Mouse (Mus musculus): Measurements from ENCODE around the gene Pa2g4. TPM values are rescaled to one million over a fixed set of nuclear protein-coding genes. Genes with fewer than 3 reads are reported as not detected.
"Not testable (repeated sequence)": the region's sequence is repeated elsewhere in the genome, so short reads cannot be mapped to it uniquely, and the experiment has no call there.

Pa2g4 gene
- 69.2 and 73.5 TPM in 2 replicates for polyA plus RNA-seq (2012; rRNA removed)

DNA sequence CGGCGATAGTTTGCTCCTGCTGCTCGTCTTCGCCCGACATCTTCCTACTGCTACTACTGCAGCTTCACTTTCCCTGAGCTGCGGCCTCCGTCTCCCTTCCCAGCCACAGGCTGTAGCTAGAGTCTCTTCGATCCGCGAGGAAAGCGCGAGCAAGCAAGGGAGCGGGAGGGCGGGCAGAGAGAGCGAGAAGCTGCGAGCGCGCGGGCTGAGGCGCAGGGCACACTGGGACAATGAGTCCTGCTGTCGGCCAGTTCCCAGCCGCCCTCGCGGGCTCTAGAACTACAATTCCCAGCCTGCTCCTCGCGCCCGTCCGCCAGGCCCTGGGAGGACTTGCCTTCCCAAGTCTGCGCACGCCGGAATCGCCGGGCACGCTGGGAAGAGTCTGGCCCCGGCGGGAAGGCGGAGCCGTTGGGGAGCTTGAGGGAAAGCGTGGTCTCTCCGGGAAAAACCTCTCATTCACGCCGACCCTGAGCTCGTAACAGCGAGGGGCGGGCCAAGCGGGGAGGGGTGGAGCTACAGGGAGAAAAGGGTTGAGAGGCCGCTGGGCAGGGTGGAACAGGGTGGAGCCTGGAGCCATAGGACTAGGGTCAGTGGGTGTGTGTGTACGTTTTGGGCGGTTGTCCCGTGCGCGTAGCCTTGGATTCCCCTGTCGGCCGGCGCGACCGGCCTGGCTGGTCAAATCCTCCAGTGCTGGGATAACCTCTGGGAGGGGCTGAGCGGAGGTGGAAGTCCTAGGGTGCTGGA lies at the start of gene Pa2g4:
Pa2g4 (minus strand) TSS at position 200 of the 744 bp plus-strand sequence.
- no peaks in the 10 kb centered on the region; the same call in none of the 2 replicates for H3K4me1 ChIP-seq (ENCODE audit: control insufficient read depth, insufficient read depth, low read length)
- DNase-seq = peak; percentile 98 to 99
- no peaks in the 10 kb centered on the region for H3K27me3 ChIP-seq (ENCODE audit: control insufficient read depth, insufficient read depth, low read length)
- H3K27ac ChIP-seq (ENCODE audit: insufficient read depth, low read length) = peak within 1 kb of the TSS; percentile 17
- peak within 1 kb of the TSS; percentile 81 for H3K4me3 ChIP-seq (replicated peaks; ENCODE audit: insufficient read depth, low read depth, low read length)
- WGBS = under 1% methylated on average over 58 of the region's 58 CpGs
- peak; percentile 76; the same call in 1 of the 2 replicates for TF ChIP-seq POLR2A (IDR thresholded peaks at IDR 0.05; ENCODE audit: borderline replicate concordance, insufficient read depth, low read length)
- no peak for TF ChIP-seq CTCF (IDR thresholded peaks at IDR 0.05; ENCODE audit: borderline replicate concordance, insufficient read depth, low read depth, low read length)

GRCm38 (mm10) chr10:128614934-128615333 lies 49.1 kb upstream of the Pa2g4 start:
- no peak for DNase-seq
- 51% methylated on average over 3 of the region's 3 CpGs for WGBS
- TF ChIP-seq CTCF (IDR thresholded peaks at IDR 0.05; ENCODE audit: borderline replicate concordance, insufficient read depth, low read depth, low read length) (no peak), POLR2A (IDR thresholded peaks at IDR 0.05; ENCODE audit: borderline replicate concordance, insufficient read depth, low read length) (no peak)
- no peak overlapping the region for H3K4me3 ChIP-seq (replicated peaks; ENCODE audit: insufficient read depth, low read depth, low read length)
- H3K27ac ChIP-seq (ENCODE audit: insufficient read depth, low read length) = no peak overlapping the region
- no peaks in the 10 kb centered on the region for H3K4me1 ChIP-seq (ENCODE audit: control insufficient read depth, insufficient read depth, low read length)
- H3K27me3 ChIP-seq (ENCODE audit: control insufficient read depth, insufficient read depth, low read length) = no peaks in the 10 kb centered on the region

DNA sequence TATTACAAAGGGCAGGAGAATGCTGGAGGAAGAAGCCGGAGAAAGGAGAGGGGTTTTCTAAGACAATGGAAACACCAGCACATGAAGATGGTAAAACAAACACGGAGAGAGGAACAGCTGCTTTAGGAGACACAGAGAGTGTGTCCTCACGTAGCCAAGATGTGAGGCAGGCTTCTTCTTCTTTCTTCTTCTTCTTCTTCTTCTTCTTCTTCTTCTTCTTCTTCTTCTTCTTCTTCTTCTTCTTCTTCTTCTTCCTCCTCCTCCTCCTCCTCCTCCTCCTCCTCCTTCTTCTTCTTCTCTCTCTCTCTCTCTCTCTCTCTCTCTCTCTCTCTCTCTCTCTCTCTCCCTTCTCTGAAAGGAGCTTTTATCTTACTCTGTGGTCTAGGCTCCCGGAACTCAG lies 48.0 kb upstream of the Pa2g4 start:
- not testable (repeated sequence) for DNase-seq; H3K27me3 ChIP-seq (ENCODE audit: control insufficient read depth, insufficient read depth, low read length); H3K27ac ChIP-seq (ENCODE audit: insufficient read depth, low read length); H3K4me3 ChIP-seq (replicated peaks; ENCODE audit: insufficient read depth, low read depth, low read length); H3K4me1 ChIP-seq (ENCODE audit: control insufficient read depth, insufficient read depth, low read length)
- WGBS = 66% methylated on average over 4 of the region's 4 CpGs

DNA sequence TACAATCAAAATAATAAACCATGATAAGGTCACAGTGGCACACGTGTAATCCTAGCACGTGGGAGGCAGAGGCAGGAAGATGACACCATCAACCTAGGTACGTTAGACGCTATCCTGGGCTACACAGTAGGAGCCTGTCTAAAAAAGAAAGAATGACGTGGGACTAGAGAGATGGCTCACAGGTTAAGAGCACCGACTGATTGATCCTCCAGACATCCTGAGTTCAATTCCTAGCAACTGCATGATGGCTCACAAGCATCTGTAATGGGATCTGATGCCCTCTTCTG lies 47.3 kb upstream of the Pa2g4 start:
- H3K4me3 ChIP-seq (replicated peaks; ENCODE audit: insufficient read depth, low read depth, low read length) = no peak overlapping the region
- H3K27me3 ChIP-seq (ENCODE audit: control insufficient read depth, insufficient read depth, low read length) = no peaks in the 10 kb centered on the region
- H3K4me1 ChIP-seq (ENCODE audit: control insufficient read depth, insufficient read depth, low read length) = no peaks in the 10 kb centered on the region
- no peak for DNase-seq
- H3K27ac ChIP-seq (ENCODE audit: insufficient read depth, low read length) = no peak overlapping the region
- TF ChIP-seq CTCF (IDR thresholded peaks at IDR 0.05; ENCODE audit: borderline replicate concordance, insufficient read depth, low read depth, low read length) (no peak), POLR2A (IDR thresholded peaks at IDR 0.05; ENCODE audit: borderline replicate concordance, insufficient read depth, low read length) (no peak)
- WGBS = 24% methylated on average over 6 of the region's 6 CpGs

DNA sequence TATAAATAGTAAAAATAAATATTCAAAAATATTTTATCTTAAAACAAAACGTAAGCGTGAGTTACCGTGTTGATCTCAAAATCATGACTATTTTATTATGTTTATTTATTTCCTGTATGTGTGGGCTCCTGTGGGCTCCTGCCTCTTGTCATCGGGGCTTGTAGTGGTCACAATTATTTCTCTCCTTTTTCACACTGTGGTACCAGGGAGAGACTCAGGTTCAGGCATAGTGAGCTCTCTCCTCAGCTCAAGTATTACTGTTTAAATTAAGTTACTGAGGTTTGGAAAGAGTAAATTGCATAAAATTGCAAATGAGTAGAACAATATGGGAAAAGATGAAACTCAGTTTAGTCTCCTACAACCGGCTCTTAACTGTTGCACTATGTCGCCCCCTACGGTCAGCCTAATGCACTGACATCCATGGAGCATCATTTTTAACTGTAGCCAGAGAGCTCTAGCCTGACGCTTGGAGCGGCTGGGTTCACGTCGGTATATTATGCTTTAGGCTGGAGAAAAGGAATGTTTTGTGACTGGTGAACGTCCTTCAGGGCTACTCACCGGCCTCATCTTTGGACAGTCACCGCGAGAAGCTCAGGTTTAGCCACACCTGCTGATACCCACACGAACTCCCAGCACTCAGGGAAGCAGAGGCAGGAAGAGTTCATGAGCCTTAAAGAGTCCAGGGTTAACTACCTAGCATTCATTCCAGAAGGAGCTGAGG lies 46.8 kb upstream of the Pa2g4 start:
- Histone ChIP-seq H3K4me1 (ENCODE audit: control insufficient read depth, insufficient read depth, low read length) (no peaks in the 10 kb centered on the region), H3K27me3 (ENCODE audit: control insufficient read depth, insufficient read depth, low read length) (no peaks in the 10 kb centered on the region), H3K4me3 (replicated peaks; ENCODE audit: insufficient read depth, low read depth, low read length) (no peak overlapping the region), H3K27ac (ENCODE audit: insufficient read depth, low read length) (no peak overlapping the region)
- TF ChIP-seq POLR2A (IDR thresholded peaks at IDR 0.05; ENCODE audit: borderline replicate concordance, insufficient read depth, low read length) = no peak
- peak; percentile 80 for TF ChIP-seq CTCF (IDR thresholded peaks at IDR 0.05; ENCODE audit: borderline replicate concordance, insufficient read depth, low read depth, low read length)
- WGBS = 15% methylated on average over 16 of the region's 16 CpGs
- peak; percentile 72 to 76 for DNase-seq

DNA sequence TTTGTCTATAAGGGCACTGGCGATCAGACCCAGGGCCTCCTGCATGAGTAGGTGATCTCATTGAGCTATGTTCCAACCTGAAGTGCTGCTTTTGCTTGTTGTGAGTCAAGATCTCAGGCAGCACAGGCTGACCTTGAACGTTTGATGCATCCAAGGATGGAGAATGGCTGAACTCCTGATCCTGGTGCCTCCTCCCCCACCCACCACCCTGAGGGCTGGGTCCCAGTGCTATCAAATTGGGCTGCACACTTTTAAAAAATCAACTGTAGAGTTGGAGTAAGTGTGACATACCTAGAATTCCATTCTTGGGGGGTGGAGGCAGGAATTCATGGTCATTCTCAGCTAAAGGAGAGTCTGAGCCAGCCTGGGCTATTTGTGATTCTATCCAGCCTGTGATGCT lies 40.7 kb upstream of the Pa2g4 start:
- no peak for DNase-seq
- no peak overlapping the region for H3K4me3 ChIP-seq (replicated peaks; ENCODE audit: insufficient read depth, low read depth, low read length)
- H3K27me3 ChIP-seq (ENCODE audit: control insufficient read depth, insufficient read depth, low read length) = no peaks in the 10 kb centered on the region
- H3K27ac ChIP-seq (ENCODE audit: insufficient read depth, low read length) = no peak overlapping the region
- H3K4me1 ChIP-seq (ENCODE audit: control insufficient read depth, insufficient read depth, low read length) = no peaks in the 10 kb centered on the region
- 45% methylated on average over 2 of the region's 2 CpGs for WGBS
- TF ChIP-seq CTCF (IDR thresholded peaks at IDR 0.05; ENCODE audit: borderline replicate concordance, insufficient read depth, low read depth, low read length) = no peak
- TF ChIP-seq POLR2A (IDR thresholded peaks at IDR 0.05; ENCODE audit: borderline replicate concordance, insufficient read depth, low read length) = no peak

GRCm38 (mm10) chr10:128602470-128603128 lies 36.8 kb upstream of the Pa2g4 start:
- H3K27me3 ChIP-seq (ENCODE audit: control insufficient read depth, insufficient read depth, low read length) = no peaks in the 10 kb centered on the region
- WGBS = 78% methylated on average over 4 of the region's 4 CpGs
- H3K27ac ChIP-seq (ENCODE audit: insufficient read depth, low read length) = no peak overlapping the region
- TF ChIP-seq POLR2A (IDR thresholded peaks at IDR 0.05; ENCODE audit: borderline replicate concordance, insufficient read depth, low read length) = no peak
- no peak for TF ChIP-seq CTCF (IDR thresholded peaks at IDR 0.05; ENCODE audit: borderline replicate concordance, insufficient read depth, low read depth, low read length)
- H3K4me1 ChIP-seq (ENCODE audit: control insufficient read depth, insufficient read depth, low read length) = no peaks in the 10 kb centered on the region
- DNase-seq = no peak
- no peak overlapping the region for H3K4me3 ChIP-seq (replicated peaks; ENCODE audit: insufficient read depth, low read depth, low read length)

- no peak overlapping the region for H3K27ac ChIP-seq (ENCODE audit: insufficient read depth, low read length)
- DNase-seq = no peak
- no peaks in the 10 kb centered on the region for H3K4me1 ChIP-seq (ENCODE audit: control insufficient read depth, insufficient read depth, low read length)
- H3K27me3 ChIP-seq (ENCODE audit: control insufficient read depth, insufficient read depth, low read length) = no peaks in the 10 kb centered on the region
- TF ChIP-seq CTCF (IDR thresholded peaks at IDR 0.05; ENCODE audit: borderline replicate concordance, insufficient read depth, low read depth, low read length) (no peak), POLR2A (IDR thresholded peaks at IDR 0.05; ENCODE audit: borderline replicate concordance, insufficient read depth, low read length) (no peak)
- no peak overlapping the region for H3K4me3 ChIP-seq (replicated peaks; ENCODE audit: insufficient read depth, low read depth, low read length)
- WGBS = 54% methylated on average over 1 of the region's 1 CpGs
Measured at GRCm38 (mm10) chr10:128601499-128601898, 35.7 kb upstream of the Pa2g4 start.

Measured in cerebellum, adult 2 months (tissue).